Mouse (Mus musculus): Measurements from ENCODE around the gene Kcna10. TPM values are rescaled to one million over a fixed set of nuclear protein-coding genes. Genes with fewer than 3 reads are reported as not detected.

Kcna10 gene
- polyA plus RNA-seq, 1 experiment from 2014 or later: not detected

DNA sequence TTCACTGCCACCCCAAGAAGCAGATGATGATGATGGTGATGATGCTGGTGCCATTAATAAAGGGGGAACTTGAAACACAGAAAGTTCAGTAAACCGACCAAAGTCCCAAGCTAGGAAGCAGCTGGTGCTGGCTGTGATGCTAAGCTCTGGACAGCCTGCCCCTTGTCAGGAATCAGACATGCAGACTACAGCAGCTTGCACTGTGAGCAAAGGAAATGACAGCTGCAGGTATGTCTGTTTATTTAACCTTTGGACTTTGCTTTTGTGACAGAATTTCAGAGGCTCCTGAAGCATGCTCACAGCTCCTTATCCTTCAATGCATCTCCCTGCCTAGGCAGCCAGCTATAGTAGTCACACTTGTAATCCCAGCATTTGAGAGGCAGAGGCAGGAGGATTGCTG, 47.7 kb downstream of the Kcna10 start, which contains the start of gene A630076J17Rik:
Gene A630076J17Rik, plus strand, starts transcription at position 88 of the 400 bp plus-strand sequence.
- Histone ChIP-seq H3K4me3 (no peak within 1 kb of the TSS), H3K27me3 (replicated peaks) (no peaks in the 10 kb centered on the region), H3K27ac (no peak within 1 kb of the TSS), H3K9ac (no peak within 1 kb of the TSS), H3K36me3 (no peaks in the 10 kb centered on the region), H3K9me3 (no peaks in the 10 kb centered on the region), H3K4me1 (no peaks in the 10 kb centered on the region), H3K4me2 (replicated peaks) (no peak within 1 kb of the TSS)
- 57% methylated on average over 1 of the region's 1 CpGs for WGBS
- no peak for ATAC-seq (ENCODE audit: low FRiP score, low read depth)

DNA sequence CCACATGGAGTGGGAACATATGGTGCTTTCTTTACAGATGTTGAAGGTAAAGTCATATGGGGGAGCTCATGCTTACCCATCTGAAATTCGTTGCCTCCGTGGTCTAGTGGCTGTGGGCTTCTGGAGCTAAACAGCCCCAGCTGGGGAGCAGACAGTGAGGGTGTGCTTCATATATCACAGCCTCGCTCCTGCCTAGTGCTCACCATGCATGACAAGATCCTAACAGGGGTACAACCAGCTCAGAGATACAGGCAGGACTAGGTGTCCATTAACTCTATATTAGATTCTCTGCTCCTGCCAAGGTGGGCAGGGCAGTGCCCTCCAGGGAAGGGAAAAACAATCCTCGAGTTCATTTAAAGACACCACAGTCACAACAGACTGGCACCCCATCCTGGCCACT, 48.3 kb downstream of the Kcna10 start:
- Histone ChIP-seq H3K4me2 (replicated peaks) (no peak overlapping the region), H3K27me3 (replicated peaks) (no peaks in the 10 kb centered on the region), H3K36me3 (no peaks in the 10 kb centered on the region), H3K4me3 (no peak overlapping the region), H3K27ac (no peak overlapping the region), H3K9me3 (no peaks in the 10 kb centered on the region), H3K9ac (no peak overlapping the region), H3K4me1 (no peaks in the 10 kb centered on the region)
- WGBS: 59% methylated on average over 4 of the region's 4 CpGs
- ATAC-seq (ENCODE audit: low FRiP score, low read depth): no peak

DNA sequence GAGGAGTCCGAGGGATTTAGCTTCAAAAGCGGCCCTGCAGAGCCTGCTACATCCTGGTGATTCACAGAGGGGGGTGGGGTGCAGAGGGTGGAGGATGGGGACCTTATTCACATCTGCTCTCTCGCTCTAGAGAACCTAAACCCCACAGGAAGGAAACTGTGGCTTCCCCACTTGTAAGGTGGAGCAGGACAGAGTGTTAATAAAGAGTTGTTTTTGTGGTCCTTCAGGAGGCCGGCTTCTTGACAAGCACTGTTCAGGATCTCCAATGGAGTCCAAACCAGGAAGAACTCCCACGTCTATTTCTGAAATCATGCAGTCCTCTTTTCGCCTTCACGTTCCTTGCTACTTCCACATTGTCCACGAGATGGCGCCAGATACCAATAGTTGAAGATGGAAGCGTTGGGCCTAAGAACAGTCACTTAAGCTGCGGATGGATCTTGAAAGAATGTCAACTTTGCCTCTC, 50.5 kb downstream of the Kcna10 start:
- H3K9me3 ChIP-seq: no peaks in the 10 kb centered on the region
- WGBS: 8% methylated on average over 11 of the region's 11 CpGs
- H3K9ac ChIP-seq: no peak overlapping the region
- no peaks in the 10 kb centered on the region for H3K27me3 ChIP-seq (replicated peaks)
- peak; percentile 33; the same call in 1 of the 2 replicates for ATAC-seq (ENCODE audit: low FRiP score, low read depth)
- no peak overlapping the region for H3K27ac ChIP-seq
- H3K4me3 ChIP-seq: no peak overlapping the region
- H3K36me3 ChIP-seq: no peaks in the 10 kb centered on the region
- no peaks in the 10 kb centered on the region for H3K4me1 ChIP-seq
- no peak overlapping the region for H3K4me2 ChIP-seq (replicated peaks)

DNA sequence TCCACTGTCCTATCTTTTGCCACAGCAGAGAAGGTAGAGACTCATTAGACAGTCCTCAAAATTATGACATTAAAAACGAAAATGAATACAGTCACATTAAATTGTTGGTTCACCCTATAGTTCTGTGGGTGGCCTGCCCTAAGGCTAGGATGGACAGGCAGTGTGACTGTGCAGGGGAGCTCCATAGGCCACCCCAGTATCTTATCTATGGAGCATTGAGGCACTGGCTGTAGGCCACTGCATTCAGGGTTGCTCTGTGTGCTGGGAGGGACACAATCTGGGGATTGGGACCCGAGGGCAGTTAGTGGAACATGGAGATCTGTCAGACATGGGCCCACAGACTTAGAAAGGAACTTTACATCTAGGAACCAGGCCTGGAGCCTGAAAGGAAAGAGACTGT, 51.1 kb downstream of the Kcna10 start:
- Histone ChIP-seq H3K4me3 (no peak overlapping the region), H3K27ac (no peak overlapping the region), H3K4me1 (no peaks in the 10 kb centered on the region), H3K36me3 (no peaks in the 10 kb centered on the region), H3K9me3 (no peaks in the 10 kb centered on the region), H3K4me2 (replicated peaks) (no peak overlapping the region), H3K27me3 (replicated peaks) (no peaks in the 10 kb centered on the region), H3K9ac (no peak overlapping the region)
- peak; percentile 8; the same call in 1 of the 2 replicates for ATAC-seq (ENCODE audit: low FRiP score, low read depth)
- 23% methylated on average over 2 of the region's 2 CpGs for WGBS

DNA sequence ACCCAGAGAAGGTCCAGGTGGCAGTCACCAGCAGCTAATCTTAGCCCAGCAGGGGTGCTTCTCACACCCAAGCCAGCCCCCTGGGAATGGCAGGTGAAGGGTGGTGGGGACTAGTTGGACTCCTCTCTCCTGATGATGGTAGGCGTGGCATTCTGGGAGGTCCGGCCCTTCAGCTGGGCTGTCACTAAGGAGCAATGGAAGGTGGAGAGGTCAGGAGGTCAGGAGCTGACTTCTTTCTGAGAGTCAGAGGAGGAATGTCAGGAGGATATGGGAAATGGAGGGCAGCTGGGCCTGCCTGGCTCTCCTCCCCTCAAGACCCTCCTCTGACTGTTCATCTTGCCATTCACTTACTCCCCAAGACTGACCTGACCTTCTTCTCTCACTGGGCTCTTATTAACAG, 55.2 kb downstream of the Kcna10 start:
- Histone ChIP-seq H3K9me3 (no peaks in the 10 kb centered on the region), H3K4me2 (replicated peaks) (no peak overlapping the region), H3K9ac (no peak overlapping the region), H3K4me1 (no peaks in the 10 kb centered on the region), H3K4me3 (no peak overlapping the region), H3K27ac (no peak overlapping the region), H3K27me3 (replicated peaks) (no peaks in the 10 kb centered on the region), H3K36me3 (no peaks in the 10 kb centered on the region)
- no peak for ATAC-seq (ENCODE audit: low FRiP score, low read depth)
- 48% methylated on average over 2 of the region's 2 CpGs for WGBS

DNA sequence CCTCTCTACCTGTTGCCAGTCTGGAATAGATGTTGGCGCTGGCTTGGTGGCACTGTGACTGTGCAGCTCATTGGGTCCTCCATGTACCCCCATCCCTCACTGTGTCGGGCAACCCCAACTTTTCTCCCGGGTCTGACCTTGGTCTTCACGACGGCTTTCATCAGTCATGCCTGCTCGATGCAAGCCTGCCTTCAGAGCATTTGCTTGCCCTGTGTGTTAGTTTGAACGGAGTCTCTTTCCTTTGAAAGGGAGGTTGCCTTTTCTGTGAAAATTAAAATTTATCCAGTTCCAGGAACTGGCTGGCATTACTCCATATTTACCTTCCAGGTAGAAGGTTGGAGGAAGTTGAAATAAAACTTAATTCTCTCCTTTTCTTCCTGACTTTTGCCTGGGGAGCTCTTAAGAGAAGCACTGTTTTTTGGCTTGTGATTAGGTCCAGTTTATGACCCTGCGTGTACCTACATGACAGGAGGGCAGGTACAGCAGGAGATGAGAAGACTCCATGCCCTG, 55.7 kb downstream of the Kcna10 start:
- Histone ChIP-seq H3K4me1 (no peaks in the 10 kb centered on the region), H3K4me3 (no peak overlapping the region), H3K9ac (no peak overlapping the region), H3K4me2 (replicated peaks) (no peak overlapping the region), H3K27ac (no peak overlapping the region), H3K27me3 (replicated peaks) (no peaks in the 10 kb centered on the region), H3K9me3 (no peaks in the 10 kb centered on the region), H3K36me3 (no peaks in the 10 kb centered on the region)
- no peak for ATAC-seq (ENCODE audit: low FRiP score, low read depth)
- WGBS: 90% methylated on average over 8 of the region's 8 CpGs

DNA sequence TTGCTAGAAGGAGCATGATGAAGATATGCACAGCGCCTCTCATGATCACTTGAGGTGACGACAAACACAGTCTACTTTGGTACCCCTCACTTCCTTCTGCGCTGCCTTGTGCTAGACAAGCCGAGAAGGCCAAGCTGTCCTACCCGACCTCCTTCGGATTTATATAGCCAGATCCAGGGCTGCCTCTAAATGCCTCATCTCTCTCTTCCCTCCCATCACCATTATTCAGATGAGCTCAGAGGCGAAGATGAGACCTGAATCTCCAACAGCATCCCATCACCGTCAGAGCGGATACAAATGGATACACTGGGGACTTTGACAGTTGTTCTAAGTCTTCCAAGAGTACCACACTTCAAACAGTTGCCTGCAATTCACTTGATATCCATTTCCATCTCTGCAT, 56.8 kb downstream of the Kcna10 start, which contains the start of gene Prok1:
Gene Prok1, minus strand, starts transcription at position 101 of the 400 bp plus-strand sequence.
- Histone ChIP-seq H3K4me3 (no peak within 1 kb of the TSS), H3K4me2 (replicated peaks) (no peak within 1 kb of the TSS), H3K9me3 (no peaks in the 10 kb centered on the region), H3K4me1 (no peaks in the 10 kb centered on the region), H3K27ac (no peak within 1 kb of the TSS), H3K9ac (no peak within 1 kb of the TSS), H3K36me3 (no peaks in the 10 kb centered on the region), H3K27me3 (replicated peaks) (no peaks in the 10 kb centered on the region)
- WGBS: 91% methylated on average over 9 of the region's 9 CpGs
- no peak for ATAC-seq (ENCODE audit: low FRiP score, low read depth)

DNA sequence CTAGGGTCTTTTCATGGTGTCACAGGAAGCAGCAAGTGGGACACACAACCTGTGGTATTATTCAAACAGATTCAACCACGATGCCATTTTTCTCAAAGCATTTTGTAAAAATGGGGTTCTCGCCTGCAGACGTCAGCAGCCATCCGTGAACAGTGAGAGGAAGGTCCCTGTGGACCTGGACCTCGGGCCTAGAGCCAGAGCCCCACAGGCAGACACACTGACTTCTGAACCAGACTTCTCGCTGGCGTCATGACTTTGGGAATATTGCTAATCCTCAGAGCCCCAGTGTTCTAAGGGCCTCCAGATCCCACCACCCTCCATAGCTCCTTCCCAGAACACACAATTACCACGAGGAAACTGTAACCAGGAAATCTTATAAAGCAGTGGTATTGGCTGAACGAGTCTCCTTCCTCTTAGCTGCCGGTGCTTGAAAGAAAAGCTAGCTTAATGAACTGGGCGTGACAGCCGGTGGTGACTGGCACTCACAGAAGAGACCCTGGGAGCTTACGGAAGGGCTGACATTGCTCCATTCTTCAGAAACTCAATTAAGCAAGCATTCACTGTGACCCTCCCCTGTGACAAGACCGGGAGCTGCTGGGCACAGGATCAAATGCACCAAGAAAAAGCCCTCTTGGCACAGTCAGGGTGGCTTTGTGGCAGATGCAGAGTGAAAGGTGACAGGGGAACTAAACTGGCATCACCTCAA, 58.7 kb downstream of the Kcna10 start:
- Histone ChIP-seq H3K9ac (no peak overlapping the region), H3K4me2 (replicated peaks) (no peak overlapping the region), H3K27ac (no peak overlapping the region), H3K4me1 (no peaks in the 10 kb centered on the region), H3K27me3 (replicated peaks) (no peaks in the 10 kb centered on the region), H3K4me3 (no peak overlapping the region), H3K9me3 (no peaks in the 10 kb centered on the region), H3K36me3 (no peaks in the 10 kb centered on the region)
- no peak for ATAC-seq (ENCODE audit: low FRiP score, low read depth)
- 47% methylated on average over 14 of the region's 14 CpGs for WGBS

Other genes starting within 250 kb of the Kcna10 start
- 4.0 and 4.6 TPM in 2 replicates for gene Kcna3, start 146.9 kb upstream of the Kcna10 start, polyA plus RNA-seq (2016; fragmentation: Nextera tagmentation; extraction: Ambion mirVana)
- gene Kcna2, start 81.9 kb upstream of the Kcna10 start, polyA plus RNA-seq (2016; fragmentation: Nextera tagmentation; extraction: Ambion mirVana): 0.37 and 0.55 TPM in 2 replicates
- not detected in 2 replicates for gene Cym, start 38.7 kb downstream of the Kcna10 start, polyA plus RNA-seq (2016; fragmentation: Nextera tagmentation; extraction: Ambion mirVana)
- gene A630076J17Rik, start 47.6 kb downstream of the Kcna10 start, polyA plus RNA-seq (2016; fragmentation: Nextera tagmentation; extraction: Ambion mirVana): not detected in 2 replicates
- gene Prok1, start 56.7 kb downstream of the Kcna10 start, polyA plus RNA-seq (2016; fragmentation: Nextera tagmentation; extraction: Ambion mirVana): not detected in 2 replicates
- 182 and 190 TPM in 2 replicates for gene Lamtor5, start 95.8 kb downstream of the Kcna10 start, polyA plus RNA-seq (2016; fragmentation: Nextera tagmentation; extraction: Ambion mirVana)
- gene Slc16a4, start 108.2 kb downstream of the Kcna10 start, polyA plus RNA-seq (2016; fragmentation: Nextera tagmentation; extraction: Ambion mirVana): 2.1 and 2.6 TPM in 2 replicates
- 10.3 and 14.1 TPM in 2 replicates for gene Rbm15, start 150.6 kb downstream of the Kcna10 start, polyA plus RNA-seq (2016; fragmentation: Nextera tagmentation; extraction: Ambion mirVana)